Mouse (Mus musculus) lung, embryonic 14.5 days (tissue): Measurements from ENCODE around the gene Ccnb2. TPM values are rescaled to one million over a fixed set of nuclear protein-coding genes. Genes with fewer than 3 reads are reported as not detected.
A peak's percentile ranks its signal among the peaks of the same experiment; 100 is the strongest.

Experiments
- ATAC-seq: fragments of 200-750 bp; cut with Nextera tagmentation; 2 replicates; pipeline ENCODE4 v1.8.0; 2017; ENCODE audit warnings: mild to moderate bottlenecking, moderate TSS enrichment, moderate library complexity; ENCODE audit not compliant: insufficient read depth
- DNase-seq: peaks from one replicate; pipeline ENCODE4 v3.0.0-alpha.2; 2015
- H3K27ac ChIP-seq: fragments of 300-500 bp; sonication (generic); 2 replicates; pipeline ENCODE4 v1.5.1; 2014; ENCODE audit warnings: low read depth, mild to moderate bottlenecking, moderate library complexity
- H3K27me3 ChIP-seq: fragments of 300-500 bp; sonication (generic); 2 replicates; pipeline ENCODE4 v1.6.1; 2014; ENCODE audit warnings: low read length, control low read depth; ENCODE audit not compliant: insufficient read depth
- H3K36me3 ChIP-seq: fragments of 300-500 bp; sonication (generic); 2 replicates; pipeline ENCODE4 v1.6.1; 2014; ENCODE audit warnings: control low read depth; ENCODE audit not compliant: insufficient read depth
- H3K4me1 ChIP-seq: fragments of 300-500 bp; sonication (generic); 2 replicates; pipeline ENCODE4 v1.6.1; 2014; ENCODE audit warnings: antibody characterized with exemption, control low read depth; ENCODE audit not compliant: insufficient read depth
- H3K4me2 ChIP-seq: fragments of 300-500 bp; sonication (generic); 2 replicates; pipeline ENCODE4 v1.6.1; 2014; ENCODE audit warnings: mild to moderate bottlenecking
- H3K4me3 ChIP-seq: fragments of 300-500 bp; sonication (generic); 2 replicates; pipeline ENCODE4 v1.5.1; 2014; ENCODE audit warnings: low read depth, low read length
- H3K9ac ChIP-seq: fragments of 300-500 bp; sonication (generic); 2 replicates; pipeline ENCODE4 v1.6.1; 2014
- H3K9me3 ChIP-seq: fragments of 300-500 bp; sonication (generic); 2 replicates; pipeline ENCODE4 v1.6.1; 2016; ENCODE audit warnings: low read depth, low read length, control low read depth
- CTCF ChIP-seq: IDR thresholded peaks from 2 replicates; pipeline ENCODE4 v1.5.1; 2016; ENCODE audit warnings: antibody characterized with exemption, low read depth
- WGBS: fragments of 180-500 bp; shearing (Covaris S2); extraction: QIAGEN DNeasy Blood & Tissue Kit; methylation state at CpG from one replicate; pipeline ENCODE4 v1.1.7; 2014; 5-methylcytosine and 5-hydroxymethylcytosine counted together
- microRNA-seq: library from miRNA; unstranded; fragments of <30 nt; microRNA quantifications from one replicate; pipeline ENCODE4, GENCODE M21; 2016; ENCODE audit warnings: borderline number of aligned reads
- polyA plus RNA-seq: library from polyadenylated mRNA; unstranded; fragments of >200 nt; fragmentation: Nextera tagmentation; extraction: Ambion mirVana; gene quantifications from 2 replicates; pipeline ENCODE4 v1.2.1, GENCODE M21; 2014

The Ccnb2 gene
- polyA plus RNA-seq, 1 experiment from 2014 or later = 251 TPM

DNA sequence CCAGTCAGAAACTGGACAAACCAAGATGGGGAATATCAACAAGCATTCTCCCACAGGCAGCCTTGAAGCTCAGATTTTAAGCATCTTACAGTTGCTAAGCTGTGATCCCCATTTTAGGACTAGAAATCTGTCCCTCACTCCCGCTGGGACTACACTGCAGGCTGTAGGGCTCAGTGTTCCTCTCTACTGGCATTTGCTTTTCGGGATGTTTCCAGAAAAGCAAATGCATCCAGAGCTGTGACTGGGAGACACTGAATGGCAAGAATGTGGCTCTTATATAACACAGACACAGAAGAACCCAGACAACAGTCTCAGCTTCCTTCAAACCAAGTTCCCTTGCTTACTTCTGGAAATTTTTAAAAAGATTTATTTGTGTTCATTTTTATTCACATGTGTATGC lies 55.4 kb downstream of the Ccnb2 start:
- H3K27me3 ChIP-seq = no peaks in the 10 kb centered on the region
- WGBS = 86% methylated on average over 2 of the region's 2 CpGs

DNA sequence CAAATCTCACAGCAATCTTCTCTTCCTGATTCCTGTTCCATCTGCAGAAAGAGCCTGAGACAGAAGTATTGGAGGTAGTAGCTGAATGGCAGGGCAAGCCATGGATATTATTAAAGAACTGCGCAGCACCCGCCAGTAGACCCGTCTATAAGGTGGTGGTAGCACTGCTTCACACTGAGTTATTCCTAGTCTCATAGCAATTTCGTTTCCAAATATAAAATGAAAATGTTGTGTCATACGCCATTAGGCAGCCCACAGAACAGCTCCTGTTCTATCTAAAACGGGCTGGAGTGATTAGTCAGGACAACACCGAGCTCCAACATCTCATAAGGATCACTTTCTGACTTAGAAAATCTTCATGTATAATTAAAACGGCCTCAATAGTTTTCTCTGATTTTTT lies 56.6 kb downstream of the Ccnb2 start:
- WGBS = 91% methylated on average over 8 of the region's 8 CpGs
- TF ChIP-seq CTCF = no peak
- H3K36me3 ChIP-seq = peaks cover 30% of the 10 kb centered on the region
- H3K4me2 ChIP-seq = no peak overlapping the region
- H3K9ac ChIP-seq = no peak overlapping the region
- H3K9me3 ChIP-seq = no peaks in the 10 kb centered on the region
- no peaks in the 10 kb centered on the region for H3K4me1 ChIP-seq
- H3K27ac ChIP-seq = no peak overlapping the region
- DNase-seq = no peak
- H3K27me3 ChIP-seq = no peaks in the 10 kb centered on the region
- H3K4me3 ChIP-seq = no peak overlapping the region
- no peak for ATAC-seq

More for the DNA sequence above, 55.4 kb downstream of the Ccnb2 start:
- TF ChIP-seq CTCF = no peak
- H3K4me2 ChIP-seq = no peak overlapping the region
- DNase-seq (no peak), ATAC-seq (no peak)
- H3K4me3 ChIP-seq = no peak overlapping the region
- no peak overlapping the region for H3K27ac ChIP-seq
- H3K9ac ChIP-seq = no peak overlapping the region
- H3K9me3 ChIP-seq = no peaks in the 10 kb centered on the region
- no peaks in the 10 kb centered on the region for H3K4me1 ChIP-seq
- peaks cover 33% of the 10 kb centered on the region for H3K36me3 ChIP-seq

DNA sequence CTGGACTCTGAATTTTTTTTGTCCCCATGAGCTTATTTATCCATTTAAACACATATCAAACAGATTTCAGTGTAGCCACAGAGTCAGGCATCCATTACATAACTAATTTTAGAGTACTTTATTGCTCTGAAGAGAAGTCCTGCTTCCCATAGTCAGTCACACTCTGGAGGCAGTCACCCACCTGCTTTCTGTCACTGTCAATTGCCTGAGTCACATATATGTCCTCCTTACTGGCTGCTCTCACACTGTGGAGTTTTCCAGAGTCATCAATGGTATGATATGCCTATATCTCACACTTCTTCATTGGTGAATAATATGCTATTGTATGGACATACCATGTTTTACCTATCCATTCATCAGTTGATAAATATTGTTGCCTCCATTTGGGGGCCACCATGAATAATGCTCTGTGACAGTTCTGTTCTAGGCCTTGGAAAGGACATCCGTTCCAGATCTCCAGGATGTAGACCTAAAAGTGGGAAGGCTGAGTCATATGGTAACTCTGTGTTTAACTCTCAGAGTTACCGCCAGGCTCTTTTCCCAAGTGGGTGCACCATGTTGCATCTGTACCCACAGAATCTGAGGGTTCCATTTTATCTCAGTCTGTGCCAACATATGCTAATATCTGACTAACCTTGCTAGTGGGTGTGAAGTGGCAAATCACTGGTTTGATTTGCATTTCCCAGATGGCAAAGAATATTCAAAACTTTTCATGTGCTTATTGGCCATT lies 61.8 kb downstream of the Ccnb2 start:
- Histone ChIP-seq H3K4me1 (no peaks in the 10 kb centered on the region), H3K4me2 (no peak overlapping the region), H3K27ac (no peak overlapping the region), H3K36me3 (peaks cover 35% of the 10 kb centered on the region; the same call in 1 of the 2 replicates), H3K9me3 (no peaks in the 10 kb centered on the region; the same call in 1 of the 2 replicates), H3K27me3 (no peaks in the 10 kb centered on the region), H3K4me3 (no peak overlapping the region), H3K9ac (no peak overlapping the region)
- TF ChIP-seq CTCF = no peak
- WGBS = 94% methylated on average over 2 of the region's 2 CpGs
- no peak for ATAC-seq
- DNase-seq = no peak

Small RNA genes within 50 kb of the gene (microRNA-seq; reads per million reads assigned to microRNA genes)
- gene Mir5626 = 4.8 reads per million, percentile 17 among the genes with 10 or more reads in this experiment

Other genes starting within 250 kb of the Ccnb2 start
- gene Myo1e, start 214.2 kb downstream of the Ccnb2 start, polyA plus RNA-seq = 27.6 and 31.4 TPM in 2 replicates
- gene Rnf111, start 82.2 kb upstream of the Ccnb2 start, polyA plus RNA-seq = 28.5 and 29.2 TPM in 2 replicates
- 55.0 and 55.9 TPM in 2 replicates for gene Sltm, start 121.2 kb upstream of the Ccnb2 start, polyA plus RNA-seq
- 0.27 and 0.45 TPM in 2 replicates for gene Gm10642, start 234.7 kb upstream of the Ccnb2 start, polyA plus RNA-seq
- gene Mindy2, start 235.6 kb upstream of the Ccnb2 start, polyA plus RNA-seq = 10.6 and 11.2 TPM in 2 replicates